Mouse (Mus musculus) lung, postnatal 0 days (tissue): Measurements from ENCODE around the gene Camk1g.

Source experiments
- CTCF ChIP-seq: IDR thresholded peaks from 2 replicates; pipeline ENCODE4 v1.5.1; 2016; ENCODE audit warnings: antibody characterized with exemption, mild to moderate bottlenecking
- EP300 ChIP-seq: IDR thresholded peaks from 2 replicates; pipeline ENCODE4 v1.6.1; 2016; ENCODE audit warnings: antibody characterized with exemption, mild to moderate bottlenecking, control low read depth

DNA sequence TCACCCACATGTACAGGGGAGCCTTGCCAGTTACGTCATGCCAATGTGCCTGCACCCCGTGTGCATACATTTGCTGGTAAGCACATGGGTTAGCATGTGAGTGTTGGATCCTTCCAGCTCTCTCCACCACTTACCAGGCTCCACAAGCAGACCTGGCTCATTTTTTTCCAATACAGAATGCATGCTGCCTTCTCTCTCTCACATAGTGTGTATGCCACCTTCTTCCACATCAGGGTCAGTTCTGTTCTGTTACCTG, 19.6 kb downstream of the Camk1g start:
- TF ChIP-seq EP300 (no peak), CTCF (no peak)
